Mouse (Mus musculus): ENCODE measurements around the gene Meig1. TPM values are rescaled to one million over a fixed set of nuclear protein-coding genes. Genes with fewer than 3 reads are reported as not detected.

Meig1 gene
- polyA plus RNA-seq (2015; fragmentation: Nextera tagmentation; extraction: Ambion mirVana): not detected in 2 replicates

GRCm38 (mm10) chr2:3422548-3422947, at the start of gene Meig1:
Gene Meig1, minus strand, starts transcription at chr2:3422648.

GRCm38 (mm10) chr2:3423841-3424578, 1.6 kb upstream of the Meig1 start, which contains the start of gene Dclre1c:
Gene Dclre1c, plus strand, starts transcription at chr2:3424131.

GRCm38 (mm10) chr2:3397110-3397509, 25.3 kb downstream of the Meig1 start, which contains the start of gene Olah:
Gene Olah, minus strand, starts transcription at chr2:3397210.

Other genes starting within 250 kb of the Meig1 start
- gene Nmt2, start 138.4 kb downstream of the Meig1 start, polyA plus RNA-seq (2015; fragmentation: Nextera tagmentation; extraction: Ambion mirVana): 20.2 and 21.0 TPM in 2 replicates
- 15.2 and 17.4 TPM in 2 replicates for gene Rpp38, start 90.0 kb downstream of the Meig1 start, polyA plus RNA-seq (2015; fragmentation: Nextera tagmentation; extraction: Ambion mirVana)
- gene Acbd7, start 86.5 kb downstream of the Meig1 start, polyA plus RNA-seq (2015; fragmentation: Nextera tagmentation; extraction: Ambion mirVana): 0.34 TPM in 1 of 2 replicates, not detected in the other
- not detected in 2 replicates for gene Olah, start 25.4 kb downstream of the Meig1 start, polyA plus RNA-seq (2015; fragmentation: Nextera tagmentation; extraction: Ambion mirVana)
- gene Dclre1c, start 1.5 kb upstream of the Meig1 start, polyA plus RNA-seq (2015; fragmentation: Nextera tagmentation; extraction: Ambion mirVana): 6.4 and 8.2 TPM in 2 replicates
- 8.4 TPM in 2 replicates for gene Suv39h2, start 52.4 kb upstream of the Meig1 start, polyA plus RNA-seq (2015; fragmentation: Nextera tagmentation; extraction: Ambion mirVana)
- gene Gm45902, start 90.1 kb upstream of the Meig1 start, polyA plus RNA-seq (2015; fragmentation: Nextera tagmentation; extraction: Ambion mirVana): 2.0 and 2.4 TPM in 2 replicates
- gene Hspa14, start 90.2 kb upstream of the Meig1 start, polyA plus RNA-seq (2015; fragmentation: Nextera tagmentation; extraction: Ambion mirVana): 85.9 and 88.6 TPM in 2 replicates
- 0.12 and 0.28 TPM in 2 replicates for gene Cdnf, start 90.4 kb upstream of the Meig1 start, polyA plus RNA-seq (2015; fragmentation: Nextera tagmentation; extraction: Ambion mirVana)
- 26.4 and 32.5 TPM in 2 replicates for gene Fam107b, start 147.8 kb upstream of the Meig1 start, polyA plus RNA-seq (2015; fragmentation: Nextera tagmentation; extraction: Ambion mirVana)